Mouse (Mus musculus) stomach, postnatal 0 days (tissue): Measurements from ENCODE around the gene Rad17. TPM values are rescaled to one million over a fixed set of nuclear protein-coding genes. Genes with fewer than 3 reads are reported as not detected.

Experiments
- ATAC-seq: fragments of 200-750 bp; cut with Nextera tagmentation; 2 replicates; pipeline ENCODE4 v1.8.0; 2017; ENCODE audit not compliant: low FRiP score, low TSS enrichment
- DNase-seq: peaks from one replicate; pipeline ENCODE4 v3.0.0-alpha.2; 2016; ENCODE audit warnings: low spot score
- H3K27ac ChIP-seq: fragments of 300-500 bp; sonication (generic); replicated peaks from 2 replicates; pipeline ENCODE4 v1.5.1; 2014; ENCODE audit warnings: mild to moderate bottlenecking, control low read depth
- H3K27me3 ChIP-seq: fragments of 300-500 bp; sonication (generic); 2 replicates; pipeline ENCODE4 v1.6.1; 2014; ENCODE audit warnings: low read length; ENCODE audit not compliant: control insufficient read depth, insufficient read depth
- H3K36me3 ChIP-seq: fragments of 300-500 bp; sonication (generic); 2 replicates; pipeline ENCODE4 v1.6.1; 2014; ENCODE audit warnings: low read length, mixed read lengths; ENCODE audit not compliant: control insufficient read depth, insufficient read depth
- H3K4me1 ChIP-seq: fragments of 300-500 bp; sonication (generic); replicated peaks from 2 replicates; pipeline ENCODE4 v1.6.1; 2014; ENCODE audit warnings: antibody characterized with exemption; ENCODE audit not compliant: control insufficient read depth, insufficient read depth
- H3K4me2 ChIP-seq: fragments of 300-500 bp; sonication (generic); replicated peaks from 2 replicates; pipeline ENCODE4 v1.6.1; 2014; ENCODE audit warnings: low read depth, mild to moderate bottlenecking, control low read depth, moderate library complexity
- H3K4me3 ChIP-seq: fragments of 300-500 bp; sonication (generic); 2 replicates; pipeline ENCODE4 v1.5.1; 2014; ENCODE audit warnings: low read depth, low read length, control low read depth
- H3K9ac ChIP-seq: fragments of 300-500 bp; sonication (generic); 2 replicates; pipeline ENCODE4 v1.6.1; 2014; ENCODE audit warnings: mild to moderate bottlenecking, low read length, control low read depth, mixed read lengths
- H3K9me3 ChIP-seq: fragments of 300-500 bp; sonication (generic); 2 replicates; pipeline ENCODE4 v1.6.1; 2016; ENCODE audit warnings: low read length; ENCODE audit not compliant: control insufficient read depth
- CTCF ChIP-seq: IDR thresholded peaks from 2 replicates; pipeline ENCODE4 v1.5.1; 2016; ENCODE audit warnings: antibody characterized with exemption, low read depth, mild to moderate bottlenecking, moderate library complexity
- EP300 ChIP-seq: optimal IDR thresholded peaks from 2 replicates; pipeline ENCODE3; 2016; ENCODE audit warnings: antibody characterized with exemption
- WGBS: fragments of 180-500 bp; shearing (Covaris S2); extraction: QIAGEN DNeasy Blood & Tissue Kit; methylation state at CpG from one replicate; pipeline ENCODE4 v1.1.7; 2014; 5-methylcytosine and 5-hydroxymethylcytosine counted together
- polyA plus RNA-seq: library from polyadenylated mRNA; unstranded; fragments of >200 nt; fragmentation: Nextera tagmentation; extraction: Ambion mirVana; gene quantifications from 2 replicates; pipeline ENCODE4 v1.2.1, GENCODE M21; 2015

Rad17 gene
- polyA plus RNA-seq, 1 experiment from 2014 or later: 13.0 TPM

DNA sequence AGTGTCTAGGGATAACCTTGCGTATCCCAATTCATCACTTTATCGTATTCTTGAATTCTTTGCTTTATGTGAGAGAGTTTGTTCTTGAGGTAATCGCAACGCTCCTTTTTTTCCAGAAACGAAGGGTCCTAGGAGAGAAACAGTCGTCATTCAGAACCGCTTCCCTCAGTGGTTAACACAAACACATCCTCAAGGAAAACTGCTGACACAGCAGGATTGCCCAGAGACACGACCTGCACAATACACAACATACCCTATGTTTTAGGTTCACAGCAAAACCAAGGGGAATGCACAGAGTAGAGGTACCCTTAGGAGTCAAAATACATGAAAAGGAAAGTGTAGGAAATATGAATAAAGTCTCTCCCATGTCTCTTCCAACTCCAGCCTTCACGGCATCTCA is 53.6 kb downstream of the Rad17 start:
- Histone ChIP-seq H3K4me2 (no peak overlapping the region), H3K4me3 (no peak overlapping the region), H3K9me3 (no peaks in the 10 kb centered on the region), H3K27me3 (no peaks in the 10 kb centered on the region), H3K9ac (no peak overlapping the region), H3K4me1 (no peaks in the 10 kb centered on the region), H3K27ac (no peak overlapping the region), H3K36me3 (no peaks in the 10 kb centered on the region)
- no peak for ATAC-seq
- DNase-seq: no peak
- 77% methylated on average over 9 of the region's 9 CpGs for WGBS
- no peak for TF ChIP-seq EP300
- TF ChIP-seq CTCF: no peak

DNA sequence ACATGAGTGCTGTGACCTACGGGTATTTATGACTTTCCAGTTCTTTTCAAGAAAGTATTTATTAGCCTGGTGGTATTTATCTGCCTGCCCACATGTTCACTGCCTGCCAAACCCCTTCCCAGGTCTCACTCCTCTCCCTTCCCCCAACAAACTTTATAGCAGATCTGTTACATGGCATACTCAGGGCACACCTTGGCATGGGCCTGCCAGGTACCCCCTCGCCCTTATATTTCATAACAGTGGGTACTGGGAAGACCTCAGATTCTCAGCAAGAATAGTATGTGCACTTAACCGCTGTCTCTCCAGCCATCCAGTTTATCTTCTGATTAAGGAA is 55.3 kb downstream of the Rad17 start:
- no peak overlapping the region for H3K9ac ChIP-seq
- 84% methylated on average over 3 of the region's 3 CpGs for WGBS
- H3K4me3 ChIP-seq: no peak overlapping the region
- no peak for DNase-seq
- no peaks in the 10 kb centered on the region for H3K27me3 ChIP-seq
- ATAC-seq: no peak
- no peaks in the 10 kb centered on the region for H3K4me1 ChIP-seq
- TF ChIP-seq EP300 (no peak), CTCF (no peak)
- no peaks in the 10 kb centered on the region for H3K36me3 ChIP-seq
- no peak overlapping the region for H3K27ac ChIP-seq
- H3K9me3 ChIP-seq: no peaks in the 10 kb centered on the region
- H3K4me2 ChIP-seq: no peak overlapping the region

DNA sequence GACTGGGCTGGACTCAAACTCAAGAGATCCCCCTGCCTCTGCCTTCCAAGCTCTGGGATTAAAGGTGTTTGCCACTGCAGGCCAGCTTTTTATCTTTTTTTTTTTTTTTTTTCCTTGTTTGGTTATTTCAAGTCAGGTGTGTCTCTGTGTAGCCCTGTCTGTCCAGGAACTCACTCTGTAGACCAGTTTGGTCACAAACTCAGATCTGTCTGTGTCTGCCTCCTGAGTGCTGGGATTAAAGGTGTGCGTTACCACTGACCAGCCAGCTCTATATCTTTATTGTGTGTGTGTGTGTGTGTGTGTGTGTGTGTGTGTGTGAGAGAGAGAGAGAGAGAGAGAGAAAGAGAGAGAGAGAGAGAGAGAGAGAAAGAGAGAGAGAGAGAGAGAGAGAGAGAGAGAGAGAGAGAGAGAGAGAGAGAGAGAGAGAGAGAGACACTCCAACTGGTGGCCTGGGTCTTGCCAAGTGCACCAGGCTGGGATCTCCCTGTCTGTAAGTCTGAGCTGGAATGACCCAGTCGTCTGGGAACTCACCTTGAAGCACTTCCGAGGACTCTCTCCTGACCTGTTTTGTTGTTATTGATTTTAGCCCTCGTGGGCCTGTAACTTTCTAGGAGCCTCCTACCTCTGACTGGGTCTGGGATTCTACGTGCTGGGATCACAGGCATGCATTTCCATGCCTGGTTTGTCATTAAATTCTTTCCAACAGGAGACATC is 55.9 kb downstream of the Rad17 start:
- Histone ChIP-seq H3K36me3 (no peaks in the 10 kb centered on the region), H3K4me1 (no peaks in the 10 kb centered on the region), H3K27ac (no peak overlapping the region), H3K27me3 (no peaks in the 10 kb centered on the region), H3K9me3 (no peaks in the 10 kb centered on the region), H3K9ac (no peak overlapping the region), H3K4me2 (no peak overlapping the region), H3K4me3 (no peak overlapping the region)
- ATAC-seq (peak; percentile 66), DNase-seq (no peak)
- 70% methylated on average over 5 of the region's 5 CpGs for WGBS
- no peak for TF ChIP-seq CTCF
- no peak for TF ChIP-seq EP300

DNA sequence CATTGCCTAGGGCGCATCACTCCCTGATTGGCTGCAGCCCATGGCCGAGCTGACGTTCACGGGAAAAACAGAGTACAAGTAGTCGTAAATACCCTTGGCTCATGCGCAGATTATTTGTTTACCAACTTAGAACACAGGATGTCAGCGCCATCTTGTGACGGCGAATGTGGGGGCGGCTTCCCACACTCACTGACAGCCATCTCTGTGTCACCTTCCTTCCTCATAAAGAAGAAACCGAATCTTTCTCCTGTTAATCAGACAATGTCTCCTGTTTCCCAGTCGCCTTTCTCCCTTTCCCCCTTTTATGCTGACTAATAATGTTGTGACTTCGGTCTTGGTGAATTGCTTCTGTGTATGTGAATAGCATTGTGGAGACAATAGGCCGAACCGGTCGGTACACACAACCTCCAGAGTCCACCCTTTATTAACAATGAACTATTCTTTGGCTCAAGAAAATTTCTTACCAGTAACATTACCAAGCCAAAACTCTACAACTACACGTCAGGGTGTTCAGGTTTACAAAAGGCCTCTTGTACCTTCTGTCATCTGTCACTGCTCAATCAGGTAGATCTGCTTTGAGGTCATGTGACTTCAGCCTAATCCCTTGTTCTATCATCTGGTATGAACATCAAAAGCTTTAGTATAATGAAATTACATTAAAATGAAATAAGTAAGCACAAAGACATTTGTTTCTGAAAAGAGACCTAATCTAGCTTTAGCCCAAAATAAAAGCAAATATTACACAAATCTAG is 56.6 kb downstream of the Rad17 start:
- ATAC-seq (peak; percentile 85), DNase-seq (no peak)
- Histone ChIP-seq H3K36me3 (no peaks in the 10 kb centered on the region), H3K27me3 (no peaks in the 10 kb centered on the region), H3K9me3 (no peaks in the 10 kb centered on the region), H3K27ac (peak overlapping the region; percentile 71), H3K4me2 (no peak overlapping the region; the same call in 1 of the 2 replicates), H3K4me3 (no peak overlapping the region; the same call in 1 of the 2 replicates), H3K9ac (no peak overlapping the region), H3K4me1 (no peaks in the 10 kb centered on the region)
- TF ChIP-seq CTCF: peak; percentile 33
- TF ChIP-seq EP300: no peak
- 55% methylated on average over 11 of the region's 17 CpGs for WGBS

DNA sequence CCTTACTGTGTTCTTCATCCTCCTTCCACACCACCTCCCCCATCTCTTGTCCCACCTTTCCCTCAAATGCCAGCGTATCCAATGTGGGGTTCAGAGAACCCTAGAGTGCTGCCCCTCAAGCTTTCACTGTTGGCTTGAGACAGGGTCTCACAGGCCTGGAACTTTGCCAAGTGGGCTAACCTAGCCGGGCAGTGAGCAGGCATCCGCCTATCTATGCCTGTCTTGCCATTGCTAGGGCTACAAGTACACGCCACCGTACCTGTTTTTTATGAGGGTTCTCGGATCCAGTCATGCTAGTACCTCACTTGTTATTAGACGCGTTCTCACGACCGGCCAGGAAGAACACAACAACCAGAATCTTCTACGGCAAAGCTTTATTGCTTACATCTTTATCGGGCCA is 62.2 kb downstream of the Rad17 start:
- TF ChIP-seq CTCF (no peak), EP300 (no peak)
- Histone ChIP-seq H3K4me3 (no peak overlapping the region), H3K36me3 (no peaks in the 10 kb centered on the region), H3K4me1 (no peaks in the 10 kb centered on the region), H3K9ac (no peak overlapping the region), H3K9me3 (no peaks in the 10 kb centered on the region), H3K27me3 (no peaks in the 10 kb centered on the region), H3K4me2 (no peak overlapping the region), H3K27ac (no peak overlapping the region)
- WGBS: 83% methylated on average over 11 of the region's 12 CpGs
- DNase-seq (no peak), ATAC-seq (0 out of 2 replicates have a peak, but pooled peaks have one; percentile 24)

DNA sequence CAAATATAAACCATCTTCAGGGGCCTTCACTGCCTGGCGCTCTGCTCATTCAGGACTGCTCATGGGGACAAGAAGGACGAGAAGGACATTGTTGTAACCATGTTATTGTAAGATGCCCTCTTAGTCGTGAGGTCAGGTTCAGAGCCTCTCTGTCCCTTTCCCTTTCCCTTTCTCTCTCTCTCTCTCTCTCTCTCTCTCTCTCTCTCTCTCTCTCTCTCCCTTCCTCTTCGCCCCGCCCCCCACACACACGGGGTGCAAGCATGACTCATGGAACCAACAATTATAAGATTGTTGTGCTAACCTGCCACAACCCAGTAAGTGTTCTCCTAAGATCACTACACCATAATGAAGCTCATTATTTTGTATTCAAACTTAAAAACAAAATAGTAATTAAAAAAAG is 68.7 kb downstream of the Rad17 start:
- 29% methylated on average over 6 of the region's 6 CpGs for WGBS
- no peaks in the 10 kb centered on the region for H3K4me1 ChIP-seq

More for the DNA sequence above, 68.7 kb downstream of the Rad17 start:
- Histone ChIP-seq H3K4me2 (0 out of 2 replicates have a peak overlapping the region, but pooled peaks have one; percentile 3), H3K9ac (no peak overlapping the region), H3K27ac (peak overlapping the region; percentile 30; the same call in 1 of the 2 replicates), H3K27me3 (no peaks in the 10 kb centered on the region), H3K9me3 (no peaks in the 10 kb centered on the region), H3K4me3 (no peak overlapping the region), H3K36me3 (no peaks in the 10 kb centered on the region)
- DNase-seq: peak; percentile 57
- TF ChIP-seq EP300 (no peak), CTCF (no peak)
- ATAC-seq: no peak
